Mouse (Mus musculus): ENCODE measurements around the gene Frk. TPM values are rescaled to one million over a fixed set of nuclear protein-coding genes. Genes with fewer than 3 reads are reported as not detected.

Gene Frk
- polyA plus RNA-seq, 1 experiment: 0.42 TPM

GRCm38 (mm10) chr10:34511192-34511591 lies 28.0 kb downstream of the Frk start:
- Histone ChIP-seq H3K9me3 (replicated peaks; ENCODE audit: control insufficient read depth, insufficient read depth, low read length, poor library complexity, severe bottlenecking) (no peaks in the 10 kb centered on the region), H3K4me3 (ENCODE audit: low read depth, low read length) (no peak overlapping the region), H3K4me1 (ENCODE audit: control insufficient read depth, insufficient read depth, low read length) (no peaks in the 10 kb centered on the region), H3K27ac (ENCODE audit: insufficient read depth, low read length) (no peak overlapping the region), H3K36me3 (ENCODE audit: control insufficient read depth, insufficient read depth, low read length, poor library complexity, severe bottlenecking) (no peaks in the 10 kb centered on the region), H3K9ac (ENCODE audit: low read depth, poor library complexity, severe bottlenecking) (no peak overlapping the region), H3K27me3 (ENCODE audit: control insufficient read depth, insufficient read depth, low read length, poor library complexity, severe bottlenecking) (no peaks in the 10 kb centered on the region)
- TF ChIP-seq EP300 (IDR thresholded peaks at IDR 0.05; ENCODE audit: insufficient read depth, low read depth, low read length) (no peak), POLR2A (IDR thresholded peaks at IDR 0.05; ENCODE audit: insufficient read depth, low read length) (no peak), CTCF (IDR thresholded peaks at IDR 0.05; ENCODE audit: low read depth, low read length) (no peak)

GRCm38 (mm10) chr10:34512551-34512950 lies 29.4 kb downstream of the Frk start:
- H3K36me3 ChIP-seq (ENCODE audit: control insufficient read depth, insufficient read depth, low read length, poor library complexity, severe bottlenecking): no peaks in the 10 kb centered on the region

DNA sequence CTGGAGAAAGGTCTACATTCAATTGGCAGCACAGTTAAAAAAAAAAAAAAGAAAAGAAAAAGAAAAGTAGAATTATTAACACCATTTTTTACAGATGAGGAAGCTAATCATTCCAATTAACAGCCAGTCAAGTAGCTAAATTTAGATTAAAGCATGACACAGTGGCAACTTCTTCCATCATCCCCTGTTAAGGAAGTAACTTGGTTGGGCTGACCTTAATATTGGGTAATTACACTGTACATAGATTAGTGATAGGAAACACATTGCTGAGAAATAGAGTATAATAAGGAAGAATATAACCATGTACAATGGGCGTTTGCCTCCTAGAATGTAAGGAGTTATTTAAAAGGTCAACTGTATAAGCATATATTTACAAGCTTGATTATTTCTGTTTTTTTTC lies 42.4 kb downstream of the Frk start:
- H3K4me3 ChIP-seq (ENCODE audit: low read depth, low read length): no peak overlapping the region
- H3K9me3 ChIP-seq (replicated peaks; ENCODE audit: control insufficient read depth, insufficient read depth, low read length, poor library complexity, severe bottlenecking): no peaks in the 10 kb centered on the region

More at GRCm38 (mm10) chr10:34512551-34512950, 29.4 kb downstream of the Frk start:
- H3K9me3 ChIP-seq (replicated peaks; ENCODE audit: control insufficient read depth, insufficient read depth, low read length, poor library complexity, severe bottlenecking): no peaks in the 10 kb centered on the region
- TF ChIP-seq EP300 (IDR thresholded peaks at IDR 0.05; ENCODE audit: insufficient read depth, low read depth, low read length): no peak
- no peak for TF ChIP-seq CTCF (IDR thresholded peaks at IDR 0.05; ENCODE audit: low read depth, low read length)
- TF ChIP-seq POLR2A (IDR thresholded peaks at IDR 0.05; ENCODE audit: insufficient read depth, low read length): no peak
- no peaks in the 10 kb centered on the region for H3K27me3 ChIP-seq (ENCODE audit: control insufficient read depth, insufficient read depth, low read length, poor library complexity, severe bottlenecking)
- H3K4me3 ChIP-seq (ENCODE audit: low read depth, low read length): no peak overlapping the region
- H3K9ac ChIP-seq (ENCODE audit: low read depth, poor library complexity, severe bottlenecking): no peak overlapping the region
- no peak overlapping the region for H3K27ac ChIP-seq (ENCODE audit: insufficient read depth, low read length)
- no peaks in the 10 kb centered on the region for H3K4me1 ChIP-seq (ENCODE audit: control insufficient read depth, insufficient read depth, low read length)

DNA sequence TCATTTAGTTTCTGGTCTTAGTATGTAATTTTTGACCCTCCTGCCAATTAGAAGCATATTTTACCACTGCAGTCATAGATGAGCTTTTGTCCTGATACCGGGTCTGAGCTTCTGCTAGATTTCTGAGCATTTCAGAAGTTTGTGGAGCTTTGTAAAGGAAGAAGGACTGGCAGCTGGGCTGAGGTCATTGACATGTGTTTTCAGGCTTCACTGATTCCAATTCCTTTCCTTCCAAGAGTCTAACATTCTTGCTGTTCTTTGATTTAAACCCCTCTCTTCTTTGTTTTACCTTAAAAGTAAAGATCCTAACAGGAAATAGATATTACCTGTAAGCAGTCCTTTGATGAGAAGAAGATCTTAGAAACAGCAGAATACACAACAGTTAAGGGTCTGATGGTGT lies 48.6 kb downstream of the Frk start:
- H3K4me3 ChIP-seq (ENCODE audit: low read depth, low read length): no peak overlapping the region

More for the DNA sequence above, 42.4 kb downstream of the Frk start:
- H3K36me3 ChIP-seq (ENCODE audit: control insufficient read depth, insufficient read depth, low read length, poor library complexity, severe bottlenecking): no peaks in the 10 kb centered on the region
- no peak overlapping the region for H3K9ac ChIP-seq (ENCODE audit: low read depth, poor library complexity, severe bottlenecking)
- H3K27me3 ChIP-seq (ENCODE audit: control insufficient read depth, insufficient read depth, low read length, poor library complexity, severe bottlenecking): no peaks in the 10 kb centered on the region
- no peak overlapping the region for H3K27ac ChIP-seq (ENCODE audit: insufficient read depth, low read length)
- H3K4me1 ChIP-seq (ENCODE audit: control insufficient read depth, insufficient read depth, low read length): no peaks in the 10 kb centered on the region
- TF ChIP-seq POLR2A (IDR thresholded peaks at IDR 0.05; ENCODE audit: insufficient read depth, low read length) (no peak), CTCF (IDR thresholded peaks at IDR 0.05; ENCODE audit: low read depth, low read length) (no peak), EP300 (IDR thresholded peaks at IDR 0.05; ENCODE audit: insufficient read depth, low read depth, low read length) (no peak)

DNA sequence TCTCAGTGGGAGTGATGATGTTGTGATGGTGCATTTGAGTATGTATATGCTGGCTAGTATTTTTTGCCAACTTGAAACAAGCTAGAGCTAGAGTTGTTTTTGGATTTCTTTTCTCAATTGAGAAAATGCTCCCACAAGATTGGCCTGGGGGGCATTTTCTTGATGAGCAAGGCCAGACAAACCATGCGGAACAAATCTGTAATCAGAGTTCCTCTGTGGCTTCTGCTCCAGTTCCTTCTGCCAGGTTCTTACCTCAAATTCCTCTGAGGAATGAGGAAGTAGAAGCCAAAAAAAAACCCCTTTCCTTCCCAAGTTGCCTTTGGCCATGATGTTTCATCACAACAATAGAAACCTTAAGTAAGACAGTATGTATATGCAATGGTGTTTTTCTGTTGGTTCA lies 49.3 kb downstream of the Frk start:
- H3K36me3 ChIP-seq (ENCODE audit: control insufficient read depth, insufficient read depth, low read length, poor library complexity, severe bottlenecking): no peaks in the 10 kb centered on the region
- no peaks in the 10 kb centered on the region for H3K27me3 ChIP-seq (ENCODE audit: control insufficient read depth, insufficient read depth, low read length, poor library complexity, severe bottlenecking)
- H3K27ac ChIP-seq (ENCODE audit: insufficient read depth, low read length): no peak overlapping the region
- no peaks in the 10 kb centered on the region for H3K9me3 ChIP-seq (replicated peaks; ENCODE audit: control insufficient read depth, insufficient read depth, low read length, poor library complexity, severe bottlenecking)
- no peak overlapping the region for H3K9ac ChIP-seq (ENCODE audit: low read depth, poor library complexity, severe bottlenecking)
- H3K4me3 ChIP-seq (ENCODE audit: low read depth, low read length): no peak overlapping the region
- no peaks in the 10 kb centered on the region for H3K4me1 ChIP-seq (ENCODE audit: control insufficient read depth, insufficient read depth, low read length)
- TF ChIP-seq EP300 (IDR thresholded peaks at IDR 0.05; ENCODE audit: insufficient read depth, low read depth, low read length): no peak
- no peak for TF ChIP-seq CTCF (IDR thresholded peaks at IDR 0.05; ENCODE audit: low read depth, low read length)
- TF ChIP-seq POLR2A (IDR thresholded peaks at IDR 0.05; ENCODE audit: insufficient read depth, low read length): no peak

More for the DNA sequence above, 48.6 kb downstream of the Frk start:
- Histone ChIP-seq H3K27ac (ENCODE audit: insufficient read depth, low read length) (no peak overlapping the region), H3K4me1 (ENCODE audit: control insufficient read depth, insufficient read depth, low read length) (no peaks in the 10 kb centered on the region), H3K27me3 (ENCODE audit: control insufficient read depth, insufficient read depth, low read length, poor library complexity, severe bottlenecking) (no peaks in the 10 kb centered on the region), H3K9me3 (replicated peaks; ENCODE audit: control insufficient read depth, insufficient read depth, low read length, poor library complexity, severe bottlenecking) (no peaks in the 10 kb centered on the region), H3K36me3 (ENCODE audit: control insufficient read depth, insufficient read depth, low read length, poor library complexity, severe bottlenecking) (no peaks in the 10 kb centered on the region), H3K9ac (ENCODE audit: low read depth, poor library complexity, severe bottlenecking) (no peak overlapping the region)
- TF ChIP-seq POLR2A (IDR thresholded peaks at IDR 0.05; ENCODE audit: insufficient read depth, low read length): no peak
- no peak for TF ChIP-seq EP300 (IDR thresholded peaks at IDR 0.05; ENCODE audit: insufficient read depth, low read depth, low read length)
- TF ChIP-seq CTCF (IDR thresholded peaks at IDR 0.05; ENCODE audit: low read depth, low read length): no peak

- Histone ChIP-seq H3K27ac (ENCODE audit: insufficient read depth, low read length) (no peak overlapping the region), H3K36me3 (ENCODE audit: control insufficient read depth, insufficient read depth, low read length, poor library complexity, severe bottlenecking) (no peaks in the 10 kb centered on the region), H3K27me3 (ENCODE audit: control insufficient read depth, insufficient read depth, low read length, poor library complexity, severe bottlenecking) (no peaks in the 10 kb centered on the region), H3K9me3 (replicated peaks; ENCODE audit: control insufficient read depth, insufficient read depth, low read length, poor library complexity, severe bottlenecking) (no peaks in the 10 kb centered on the region), H3K4me1 (ENCODE audit: control insufficient read depth, insufficient read depth, low read length) (no peaks in the 10 kb centered on the region), H3K4me3 (ENCODE audit: low read depth, low read length) (no peak overlapping the region), H3K9ac (ENCODE audit: low read depth, poor library complexity, severe bottlenecking) (no peak overlapping the region)
- no peak for TF ChIP-seq POLR2A (IDR thresholded peaks at IDR 0.05; ENCODE audit: insufficient read depth, low read length)
- no peak for TF ChIP-seq EP300 (IDR thresholded peaks at IDR 0.05; ENCODE audit: insufficient read depth, low read depth, low read length)
- no peak for TF ChIP-seq CTCF (IDR thresholded peaks at IDR 0.05; ENCODE audit: low read depth, low read length)
Observed at GRCm38 (mm10) chr10:34540687-34541086, 57.5 kb downstream of the Frk start.

Data from ES-Bruce4 (cell line).